19 mouse cellular contexts compared by ENCODE assay signal in the genomic region with DNA sequence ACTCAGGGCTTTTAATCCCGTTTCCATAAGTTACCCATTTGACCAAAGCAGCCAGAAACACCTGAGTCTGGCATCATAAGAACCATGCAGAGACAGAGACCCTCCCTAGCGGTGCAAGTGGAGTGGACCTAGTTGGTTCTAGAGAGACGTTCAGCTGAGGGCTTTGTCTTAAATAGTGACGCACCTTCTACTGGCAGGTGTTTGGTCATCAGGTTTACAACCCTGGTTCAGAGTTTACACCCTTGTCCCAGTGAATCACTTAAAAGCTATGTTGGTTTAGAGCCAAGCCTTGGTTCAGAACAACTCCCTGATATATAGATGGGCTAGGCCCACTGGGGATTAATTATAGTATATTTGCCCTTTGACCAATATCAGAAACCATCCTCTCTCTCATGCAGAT.
A peak's percentile ranks its signal among the peaks of the same experiment; 100 is the strongest.
DNase-seq lines count a peak whose midpoint lies in the region; ATAC-seq and TF ChIP-seq lines count a peak whose summit lies in the region.
"Had no signal": no experiment of that assay in that cellular context is flagged by ENCODE, and none has a peak within 500 bp of the region (broad histone marks: within the 10 kb centered on the region; RNA-seq: fewer than 3 reads in every experiment).

No protein-coding gene starts in this region.

- 0 out of 2 replicates have a peak overlapping the region, but pooled peaks have one; percentile 2 for H3K27ac ChIP-seq in neural tube, embryonic 15.5 days (replicated peaks)
- H3K27ac ChIP-seq in intestine, embryonic 16.5 days (ENCODE audit: low read length): no peak overlapping the region
- H3K27ac ChIP-seq: gastrocnemius, adult 2 months; heart, embryonic 13.5 days; hindbrain, embryonic 13.5 days had no signal

- no peak for ATAC-seq in neural tube, embryonic 15.5 days (ENCODE audit: low FRiP score)
- peak; percentile 82 for ATAC-seq in intestine, embryonic 16.5 days
- ATAC-seq in granulocyte monocyte progenitor cell, adult 5-6 weeks (replicated peaks; ENCODE audit: poor library complexity, severe bottlenecking): no peak
- ATAC-seq: CD4-positive, CD25-positive, alpha-beta regulatory T cell, adult 4 months; forebrain, embryonic 14.5 days had no signal

- peaks cover 13% of the 10 kb centered on the region for H3K79me2 ChIP-seq in myocyte (ENCODE audit: control insufficient read depth, insufficient read depth)

- no peaks in the 10 kb centered on the region for H3K9me3 ChIP-seq in neural tube, embryonic 15.5 days (replicated peaks)
- H3K9me3 ChIP-seq in intestine, embryonic 16.5 days (ENCODE audit: control insufficient read depth, low read length): no peaks in the 10 kb centered on the region
- H3K9me3 ChIP-seq: heart, embryonic 13.5 days; hindbrain, embryonic 13.5 days had no signal

- no peaks in the 10 kb centered on the region for H3K27me3 ChIP-seq in neural tube, embryonic 15.5 days (replicated peaks)
- H3K27me3 ChIP-seq in intestine, embryonic 16.5 days (replicated peaks; ENCODE audit: control insufficient read depth, insufficient read depth, low read length): no peaks in the 10 kb centered on the region
- no peaks in the 10 kb centered on the region for H3K27me3 ChIP-seq in myocyte (ENCODE audit: control insufficient read depth, insufficient read depth, insufficient read length)
- H3K27me3 ChIP-seq: heart, embryonic 13.5 days; hindbrain, embryonic 13.5 days had no signal

- H3K4me1 ChIP-seq in neural tube, embryonic 15.5 days: peaks cover 7% of the 10 kb centered on the region
- peaks cover 28% of the 10 kb centered on the region for H3K4me1 ChIP-seq in intestine, embryonic 16.5 days (ENCODE audit: control insufficient read depth, insufficient read depth, low read length)

- DNase-seq in neural tube, embryonic 10.5 days (ENCODE audit: extremely low spot score, low spot score): no peak
- DNase-seq in thymus, postnatal 14 days: no peak
- DNase-seq in embryo, embryonic 11 days: no peak
- DNase-seq: adrenal gland, adult 2 months; adrenal gland, postnatal 14 days; cerebellum, adult 11 months; cerebellum, adult 8-10 months; cerebellum, postnatal 36 days; forebrain, postnatal 0 days; gastrocnemius, adult 2 months; heart, adult 18-20 months had no signal

- H3K4me3 ChIP-seq in neural tube, embryonic 15.5 days (replicated peaks): no peak overlapping the region
- no peak overlapping the region for H3K4me3 ChIP-seq in intestine, embryonic 16.5 days (ENCODE audit: low read length)
- no peak overlapping the region for H3K4me3 ChIP-seq in myocyte
- H3K4me3 ChIP-seq: gastrocnemius, adult 2 months; heart, embryonic 13.5 days; hindbrain, embryonic 13.5 days had no signal

- TF ChIP-seq POLR2A in myocyte (IDR thresholded peaks at IDR 0.05; ENCODE audit: insufficient read length, low read depth): no peak

- H3K9ac ChIP-seq in neural tube, embryonic 15.5 days (replicated peaks): no peak overlapping the region
- no peak overlapping the region for H3K9ac ChIP-seq in intestine, embryonic 16.5 days (ENCODE audit: low read depth, low read length)
- H3K9ac ChIP-seq: forebrain, postnatal 0 days; heart, embryonic 13.5 days; hindbrain, embryonic 13.5 days had no signal

- peaks cover 3% of the 10 kb centered on the region; the same call in 1 of the 2 replicates for H3K36me3 ChIP-seq in neural tube, embryonic 15.5 days
- no peaks in the 10 kb centered on the region for H3K36me3 ChIP-seq in intestine, embryonic 16.5 days (ENCODE audit: control insufficient read depth, insufficient read depth, low read length)
- peaks cover 17% of the 10 kb centered on the region for H3K36me3 ChIP-seq in myocyte (ENCODE audit: control insufficient read depth, insufficient read depth)

- 84% methylated on average over 4 of the region's 4 CpGs for WGBS in neural tube, embryonic 15.5 days
- 56% methylated on average over 4 of the region's 4 CpGs for WGBS in intestine, embryonic 16.5 days

- H3ac ChIP-seq in myocyte (ENCODE audit: control insufficient read depth, insufficient read length): no peak overlapping the region

- no peak overlapping the region for H3K4me2 ChIP-seq in neural tube, embryonic 15.5 days
- no peak overlapping the region for H3K4me2 ChIP-seq in intestine, embryonic 16.5 days (ENCODE audit: low read depth, low read length)
- no peak overlapping the region for H3K4me2 ChIP-seq in myocyte (ENCODE audit: low read depth)
- H3K4me2 ChIP-seq: heart, embryonic 13.5 days; hindbrain, embryonic 13.5 days had no signal

TF ChIP-seq in myocyte, 11 proteins besides CTCF, POLR2A, EP300 and RAD21:
- TF ChIP-seq MYOD1 (IDR thresholded peaks at IDR 0.05; ENCODE audit: control insufficient read depth in 1 of 3, insufficient read length in 2 of 3, low read depth in 2 of 3) (no peak), POLR2AphosphoS2 (IDR thresholded peaks at IDR 0.05; ENCODE audit: insufficient read length, low read depth) (peak; percentile 6), MAX (IDR thresholded peaks at IDR 0.05; ENCODE audit: low read depth) (no peak), TCF12 (IDR thresholded peaks at IDR 0.05; ENCODE audit: insufficient read depth, poor library complexity, severe bottlenecking) (no peak), MYOG (IDR thresholded peaks at IDR 0.05; ENCODE audit: control insufficient read depth in 1 of 3, insufficient read depth in 1 of 3, insufficient read length in 2 of 3, low read depth in 2 of 3) (no peak)
